Mouse (Mus musculus): ENCODE data around the gene Rcbtb1. TPM values are rescaled to one million over a fixed set of nuclear protein-coding genes. Genes with fewer than 3 reads are reported as not detected.
"Not testable (repeated sequence)": the region's sequence is repeated elsewhere in the genome, so short reads cannot be mapped to it uniquely, and the experiment has no call there.

Gene Rcbtb1
- total RNA-seq, 2 experiments from 2014 or later: 14.4 to 18.3 TPM

DNA sequence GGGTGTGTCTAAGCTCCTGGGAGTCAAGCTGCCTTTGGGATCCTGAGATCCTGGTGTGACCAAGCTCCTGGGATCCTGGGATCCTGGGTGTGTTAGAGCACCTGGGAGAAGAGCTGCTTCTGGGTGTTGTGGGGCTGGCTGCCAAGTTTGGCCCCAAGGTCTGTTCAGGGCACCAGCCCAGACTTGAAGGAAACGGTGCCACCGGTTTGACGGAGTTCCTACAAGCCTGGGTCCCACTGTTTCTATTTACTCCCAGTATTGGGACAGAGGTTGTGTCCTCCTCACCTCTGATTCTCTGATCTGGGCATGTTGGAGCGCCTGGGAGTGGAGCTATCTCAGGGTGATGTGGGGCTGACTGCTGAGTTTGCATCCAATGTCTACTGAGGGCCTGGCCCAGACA is 74.0 kb downstream of the Rcbtb1 start:
- not testable (repeated sequence) for DNase-seq

Other genes starting within 250 kb of the Rcbtb1 start
- not detected for gene 1700129C05Rik, start 58.3 kb upstream of the Rcbtb1 start, total RNA-seq (2021)
- gene Gm5142, start 22.5 kb upstream of the Rcbtb1 start, total RNA-seq (2021): not detected
- not detected for gene Gm6904, start 59.0 kb downstream of the Rcbtb1 start, total RNA-seq (2021)
- not detected for gene Phf11a, start 96.3 kb downstream of the Rcbtb1 start, total RNA-seq (2021)
- gene Phf11b, start 140.1 kb downstream of the Rcbtb1 start, total RNA-seq (2021): under 1 TPM in 1 of 2 experiments, not detected in 1; 0.28 TPM
- 1 to 10 TPM; 1.6 to 2.2 TPM for gene Phf11d, start 164.3 kb downstream of the Rcbtb1 start, total RNA-seq (2021)
- under 1 TPM; 0.42 to 0.52 TPM for gene Phf11c, start 194.2 kb downstream of the Rcbtb1 start, total RNA-seq (2021)
- 1 to 10 TPM; 5.5 to 6.8 TPM for gene Setdb2, start 239.7 kb downstream of the Rcbtb1 start, total RNA-seq (2021)
- gene Cab39l, start 239.8 kb downstream of the Rcbtb1 start, total RNA-seq (2021): 10 to 100 TPM; 14.0 to 16.6 TPM

Data from gastrocnemius, postnatal 10 days (tissue).